Mouse (Mus musculus): ENCODE measurements around the gene Nup107. TPM values are rescaled to one million over a fixed set of nuclear protein-coding genes. Genes with fewer than 3 reads are reported as not detected.
A peak's percentile ranks its signal among the peaks of the same experiment; 100 is the strongest.

The Nup107 gene
- polyA plus RNA-seq, 1 experiment from 2014 or later = 33.4 TPM

DNA sequence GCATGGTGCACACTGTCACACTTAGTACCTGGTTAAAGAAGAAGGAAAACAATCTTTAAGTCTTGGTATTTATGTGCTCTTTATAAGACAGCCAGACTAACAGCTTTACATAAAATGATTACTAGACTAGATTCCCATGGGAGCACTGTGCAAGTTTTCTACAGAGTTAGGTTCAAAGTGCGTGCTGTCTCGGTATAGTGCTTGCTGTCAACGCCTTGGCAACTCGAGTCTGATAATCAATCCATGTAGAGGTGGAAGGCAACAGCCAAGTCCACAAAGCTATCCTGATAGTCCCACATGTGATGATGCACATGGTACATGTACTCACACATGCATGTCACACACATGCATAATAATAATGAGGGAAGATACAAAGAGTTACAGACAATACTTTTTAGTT lies 32.1 kb upstream of the Nup107 start:
- Histone ChIP-seq H3K9ac (no peak overlapping the region), H3K36me3 (replicated peaks) (peaks cover 39% of the 10 kb centered on the region), H3K27ac (replicated peaks) (no peak overlapping the region), H3K4me2 (no peak overlapping the region), H3K4me3 (replicated peaks) (no peak overlapping the region), H3K4me1 (replicated peaks) (peaks cover 30% of the 10 kb centered on the region), H3K27me3 (no peaks in the 10 kb centered on the region), H3K9me3 (replicated peaks) (no peaks in the 10 kb centered on the region)
- ATAC-seq (ENCODE audit: insufficient read depth) = no peak
- WGBS (ENCODE audit: insufficient replicate concordance) = 73% methylated on average over 4 of the region's 4 CpGs

DNA sequence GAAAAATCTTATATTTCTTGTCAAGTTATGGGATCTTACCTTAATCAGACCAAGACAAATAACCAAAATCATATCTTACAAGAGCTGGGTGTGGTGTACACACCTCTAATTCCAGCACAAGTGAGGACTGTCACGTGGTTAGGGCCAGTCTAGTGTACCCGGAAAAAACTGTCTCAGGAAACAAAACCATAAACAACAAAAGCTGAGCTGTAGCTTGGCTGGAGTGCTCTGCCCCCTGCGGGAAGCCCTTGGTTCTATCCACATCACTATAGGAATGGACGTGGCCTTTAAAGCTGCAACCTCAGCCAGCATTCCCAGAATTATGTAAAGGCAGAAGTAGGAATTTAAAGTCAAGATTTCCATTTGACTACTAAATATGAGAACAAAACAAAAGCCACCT lies 31.6 kb upstream of the Nup107 start:
- Histone ChIP-seq H3K4me3 (replicated peaks) (no peak overlapping the region), H3K27ac (replicated peaks) (no peak overlapping the region), H3K36me3 (replicated peaks) (peaks cover 44% of the 10 kb centered on the region), H3K9ac (no peak overlapping the region), H3K9me3 (replicated peaks) (no peaks in the 10 kb centered on the region), H3K4me1 (replicated peaks) (peaks cover 25% of the 10 kb centered on the region), H3K27me3 (no peaks in the 10 kb centered on the region), H3K4me2 (no peak overlapping the region)
- WGBS (ENCODE audit: insufficient replicate concordance) = 60% methylated on average over 4 of the region's 4 CpGs
- no peak for ATAC-seq (ENCODE audit: insufficient read depth)

DNA sequence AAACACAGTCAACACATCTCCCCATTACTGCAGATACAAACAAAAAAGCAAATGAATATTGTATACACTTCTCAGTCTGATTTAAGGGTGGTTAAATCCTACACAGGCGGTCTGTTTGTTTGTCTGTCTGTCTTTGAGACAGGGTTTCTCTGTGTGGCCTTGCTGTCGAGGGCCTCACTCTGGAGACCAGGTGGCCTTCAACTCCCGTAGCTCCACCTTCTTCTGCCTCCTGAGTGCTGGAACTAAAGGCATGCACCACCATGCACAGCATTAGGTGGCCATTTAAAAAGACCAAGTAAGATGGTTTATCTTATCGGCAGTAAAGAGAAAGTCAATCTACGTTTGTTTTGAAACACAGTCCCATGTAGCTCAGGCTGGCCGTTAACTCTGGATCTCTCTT lies 30.8 kb upstream of the Nup107 start:
- Histone ChIP-seq H3K36me3 (replicated peaks) (peaks cover 51% of the 10 kb centered on the region), H3K9me3 (replicated peaks) (no peaks in the 10 kb centered on the region), H3K4me2 (no peak overlapping the region), H3K27ac (replicated peaks) (no peak overlapping the region), H3K27me3 (no peaks in the 10 kb centered on the region), H3K4me1 (replicated peaks) (peaks cover 17% of the 10 kb centered on the region), H3K9ac (no peak overlapping the region), H3K4me3 (replicated peaks) (no peak overlapping the region)
- ATAC-seq (ENCODE audit: insufficient read depth) = no peak
- 70% methylated on average over 6 of the region's 6 CpGs for WGBS (ENCODE audit: insufficient replicate concordance)

DNA sequence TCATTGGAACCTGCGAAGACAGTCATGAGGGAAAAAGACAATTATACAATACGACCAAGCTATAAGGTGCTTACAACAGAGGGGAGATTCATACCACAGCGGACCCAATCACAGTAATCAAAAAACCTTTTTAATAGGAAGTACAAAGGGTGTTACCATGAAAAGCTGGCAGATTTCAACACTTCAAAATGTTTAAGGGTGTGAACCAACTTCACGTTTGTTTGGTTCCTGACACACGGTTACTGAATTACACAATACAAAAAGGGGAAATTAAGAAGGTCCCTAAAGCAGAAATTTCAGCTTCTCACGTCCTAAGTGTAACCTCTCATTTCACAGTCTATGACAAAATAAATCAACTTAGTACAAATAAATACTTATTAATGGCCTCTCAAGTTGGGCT lies 26.1 kb upstream of the Nup107 start:
- Histone ChIP-seq H3K36me3 (replicated peaks) (peaks cover 86% of the 10 kb centered on the region), H3K4me2 (no peak overlapping the region), H3K9ac (no peak overlapping the region), H3K27ac (replicated peaks) (no peak overlapping the region), H3K9me3 (replicated peaks) (no peaks in the 10 kb centered on the region), H3K4me1 (replicated peaks) (no peaks in the 10 kb centered on the region), H3K4me3 (replicated peaks) (no peak overlapping the region), H3K27me3 (no peaks in the 10 kb centered on the region)
- WGBS (ENCODE audit: insufficient replicate concordance) = 68% methylated on average over 6 of the region's 6 CpGs
- no peak for ATAC-seq (ENCODE audit: insufficient read depth)

DNA sequence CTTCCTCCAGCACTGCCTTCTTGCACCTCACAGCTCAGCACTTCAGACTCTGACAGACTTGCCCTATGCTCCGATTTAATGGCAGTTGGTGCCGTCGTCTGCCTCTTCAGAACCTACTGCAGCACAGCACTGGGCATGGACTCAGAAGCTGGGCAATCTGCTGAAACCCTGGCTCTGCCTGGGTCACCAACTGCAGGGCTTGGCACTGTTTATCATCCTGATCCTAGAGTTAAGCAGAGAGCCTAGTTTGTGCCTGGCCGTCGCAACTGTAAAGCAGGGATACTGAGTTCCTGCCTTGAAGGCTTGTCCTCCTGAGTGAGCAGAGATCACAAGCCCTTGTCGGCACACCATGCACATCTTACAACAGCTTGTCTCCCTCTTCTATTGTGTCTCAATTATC lies 24.2 kb upstream of the Nup107 start:
- Histone ChIP-seq H3K4me3 (replicated peaks) (no peak overlapping the region), H3K4me1 (replicated peaks) (no peaks in the 10 kb centered on the region), H3K4me2 (no peak overlapping the region), H3K27ac (replicated peaks) (no peak overlapping the region), H3K36me3 (replicated peaks) (peaks cover 82% of the 10 kb centered on the region), H3K27me3 (no peaks in the 10 kb centered on the region), H3K9me3 (replicated peaks) (no peaks in the 10 kb centered on the region), H3K9ac (no peak overlapping the region)
- no peak for ATAC-seq (ENCODE audit: insufficient read depth)
- 86% methylated on average over 6 of the region's 6 CpGs for WGBS (ENCODE audit: insufficient replicate concordance)

DNA sequence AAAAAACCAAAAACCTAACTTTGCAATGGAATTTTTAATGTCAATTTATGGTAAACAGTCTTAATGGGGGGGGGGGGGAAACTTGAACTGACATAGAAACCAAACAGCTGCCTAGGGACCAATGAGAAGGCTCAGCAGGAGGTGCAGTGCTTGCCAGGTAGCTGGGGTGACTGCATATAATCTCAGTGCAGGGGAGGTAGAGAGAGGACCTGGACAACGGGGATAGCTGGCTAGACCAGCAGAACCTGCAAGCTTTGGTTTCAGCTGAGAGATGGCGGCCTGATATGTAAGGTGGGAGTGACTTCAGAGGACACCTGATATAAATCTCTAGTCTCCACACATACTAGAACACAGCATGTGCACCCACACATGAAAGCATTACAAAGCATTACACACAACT lies 20.0 kb upstream of the Nup107 start:
- Histone ChIP-seq H3K36me3 (replicated peaks) (peaks cover 49% of the 10 kb centered on the region), H3K4me1 (replicated peaks) (0 out of 2 replicates have a peak, but pooled peaks cover 6% of the 10 kb centered on the region), H3K9me3 (replicated peaks) (no peaks in the 10 kb centered on the region), H3K9ac (no peak overlapping the region), H3K27me3 (no peaks in the 10 kb centered on the region), H3K4me2 (no peak overlapping the region), H3K27ac (replicated peaks) (no peak overlapping the region), H3K4me3 (replicated peaks) (no peak overlapping the region)
- 76% methylated on average over 2 of the region's 2 CpGs for WGBS (ENCODE audit: insufficient replicate concordance)
- no peak for ATAC-seq (ENCODE audit: insufficient read depth)

DNA sequence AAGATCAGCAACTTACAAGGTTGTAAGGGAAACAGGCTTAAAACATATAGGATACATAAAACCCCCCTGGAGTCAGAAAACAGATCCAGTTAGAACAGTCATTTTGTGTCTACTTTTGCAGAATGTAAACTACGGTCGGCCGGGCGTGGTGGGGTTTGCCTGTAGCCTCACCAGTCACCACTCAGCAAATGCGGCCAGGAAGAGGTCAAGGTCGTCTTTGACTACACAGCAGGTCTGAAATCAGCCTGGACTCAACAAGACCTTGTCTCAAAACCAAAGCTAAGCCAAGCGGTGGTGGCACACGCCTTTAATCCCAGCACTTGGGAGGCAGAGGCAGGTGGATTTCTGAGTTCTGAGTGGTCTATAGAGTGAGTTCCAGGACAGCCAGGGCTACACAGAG lies 19.1 kb upstream of the Nup107 start:
- Histone ChIP-seq H3K9ac (no peak overlapping the region), H3K4me1 (replicated peaks) (0 out of 2 replicates have a peak, but pooled peaks cover 6% of the 10 kb centered on the region), H3K27me3 (no peaks in the 10 kb centered on the region), H3K4me2 (no peak overlapping the region), H3K9me3 (replicated peaks) (no peaks in the 10 kb centered on the region), H3K27ac (replicated peaks) (no peak overlapping the region), H3K4me3 (replicated peaks) (no peak overlapping the region), H3K36me3 (replicated peaks) (peaks cover 39% of the 10 kb centered on the region)
- WGBS (ENCODE audit: insufficient replicate concordance) = 75% methylated on average over 8 of the region's 8 CpGs
- ATAC-seq (ENCODE audit: insufficient read depth) = no peak

DNA sequence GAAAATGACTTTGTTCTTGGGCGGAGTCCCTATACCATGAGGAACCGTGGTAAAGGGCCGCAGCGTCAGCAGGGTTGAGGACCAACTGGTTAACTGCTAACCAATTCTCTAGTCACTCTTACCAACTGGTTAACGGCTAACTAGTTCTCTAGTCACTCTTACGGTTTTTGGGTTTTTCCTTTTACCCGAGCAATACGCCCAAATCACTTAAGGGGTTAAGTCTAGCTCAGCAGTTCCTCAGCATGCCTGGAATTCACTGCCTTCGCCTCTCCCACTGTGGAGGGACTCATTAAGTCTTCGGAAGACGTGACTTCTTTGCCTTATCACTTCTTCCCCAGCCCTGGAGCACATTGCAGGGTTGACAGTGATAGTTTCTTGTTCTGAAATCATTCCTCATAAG lies 18.0 kb upstream of the Nup107 start:
- Histone ChIP-seq H3K36me3 (replicated peaks) (peaks cover 29% of the 10 kb centered on the region), H3K27ac (replicated peaks) (no peak overlapping the region), H3K4me1 (replicated peaks) (0 out of 2 replicates have a peak, but pooled peaks cover 6% of the 10 kb centered on the region), H3K4me3 (replicated peaks) (no peak overlapping the region), H3K4me2 (no peak overlapping the region), H3K9me3 (replicated peaks) (no peaks in the 10 kb centered on the region), H3K9ac (no peak overlapping the region), H3K27me3 (no peaks in the 10 kb centered on the region)
- 64% methylated on average over 11 of the region's 11 CpGs for WGBS (ENCODE audit: insufficient replicate concordance)
- no peak for ATAC-seq (ENCODE audit: insufficient read depth)

DNA sequence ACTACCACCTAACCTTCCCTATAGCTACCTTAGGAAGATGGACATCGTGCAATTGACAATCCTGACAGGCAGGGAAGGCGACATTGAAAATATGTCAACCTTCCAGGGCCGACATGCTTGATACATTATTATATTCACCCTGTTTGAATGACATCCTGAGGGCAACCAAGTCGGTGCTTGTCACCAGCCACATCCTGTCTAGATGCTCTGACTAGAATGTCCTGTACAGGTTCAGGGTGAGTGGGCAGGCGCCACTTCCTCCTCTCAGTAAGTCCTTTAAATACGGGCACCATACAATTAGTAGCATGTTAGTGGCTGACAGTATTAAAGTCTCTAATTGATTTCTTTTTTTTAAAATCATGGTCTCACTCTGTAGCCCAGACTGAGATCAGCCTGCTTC lies 15.6 kb upstream of the Nup107 start:
- H3K9ac ChIP-seq = no peak overlapping the region
- H3K36me3 ChIP-seq (replicated peaks) = peaks cover 13% of the 10 kb centered on the region
- no peak overlapping the region for H3K4me3 ChIP-seq (replicated peaks)
- H3K9me3 ChIP-seq (replicated peaks) = no peaks in the 10 kb centered on the region
- H3K4me1 ChIP-seq (replicated peaks) = peaks cover 14% of the 10 kb centered on the region; the same call in 1 of the 2 replicates
- whole genome bisulfite sequencing (ENCODE audit: insufficient replicate concordance) = 34% methylated on average over 6 of the region's 6 CpGs
- ATAC-seq (ENCODE audit: insufficient read depth) = no peak
- H3K4me2 ChIP-seq = no peak overlapping the region
- H3K27ac ChIP-seq (replicated peaks) = no peak overlapping the region
- no peaks in the 10 kb centered on the region for H3K27me3 ChIP-seq

DNA sequence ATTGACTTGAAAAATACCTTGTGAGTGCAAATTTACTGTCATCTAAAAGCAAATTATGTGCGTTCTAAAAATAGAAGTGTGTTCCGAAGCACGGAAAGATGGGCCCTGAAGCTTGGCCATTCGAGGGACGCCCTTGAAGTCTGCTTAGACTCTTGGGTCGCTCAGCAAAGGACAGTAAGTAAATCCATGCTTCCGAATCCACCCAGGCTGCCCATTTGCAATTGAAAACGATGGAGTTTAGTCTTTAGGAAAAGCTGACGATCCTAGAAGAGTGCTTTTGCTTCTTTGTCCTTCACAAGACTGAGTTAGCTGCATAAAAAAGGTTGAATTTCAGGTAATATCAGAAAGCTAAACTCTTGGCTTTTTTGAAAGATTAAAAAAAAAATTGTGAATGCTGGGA lies 13.4 kb upstream of the Nup107 start:
- no peaks in the 10 kb centered on the region for H3K27me3 ChIP-seq
- H3K36me3 ChIP-seq (replicated peaks) = no peaks in the 10 kb centered on the region
- 69% methylated on average over 9 of the region's 9 CpGs for WGBS (ENCODE audit: insufficient replicate concordance)
- H3K9me3 ChIP-seq (replicated peaks) = no peaks in the 10 kb centered on the region
- H3K4me1 ChIP-seq (replicated peaks) = peaks cover 11% of the 10 kb centered on the region; the same call in 1 of the 2 replicates
- H3K4me3 ChIP-seq (replicated peaks) = no peak overlapping the region
- ATAC-seq (ENCODE audit: insufficient read depth) = no peak
- no peak overlapping the region for H3K4me2 ChIP-seq
- H3K27ac ChIP-seq (replicated peaks) = no peak overlapping the region
- no peak overlapping the region for H3K9ac ChIP-seq

DNA sequence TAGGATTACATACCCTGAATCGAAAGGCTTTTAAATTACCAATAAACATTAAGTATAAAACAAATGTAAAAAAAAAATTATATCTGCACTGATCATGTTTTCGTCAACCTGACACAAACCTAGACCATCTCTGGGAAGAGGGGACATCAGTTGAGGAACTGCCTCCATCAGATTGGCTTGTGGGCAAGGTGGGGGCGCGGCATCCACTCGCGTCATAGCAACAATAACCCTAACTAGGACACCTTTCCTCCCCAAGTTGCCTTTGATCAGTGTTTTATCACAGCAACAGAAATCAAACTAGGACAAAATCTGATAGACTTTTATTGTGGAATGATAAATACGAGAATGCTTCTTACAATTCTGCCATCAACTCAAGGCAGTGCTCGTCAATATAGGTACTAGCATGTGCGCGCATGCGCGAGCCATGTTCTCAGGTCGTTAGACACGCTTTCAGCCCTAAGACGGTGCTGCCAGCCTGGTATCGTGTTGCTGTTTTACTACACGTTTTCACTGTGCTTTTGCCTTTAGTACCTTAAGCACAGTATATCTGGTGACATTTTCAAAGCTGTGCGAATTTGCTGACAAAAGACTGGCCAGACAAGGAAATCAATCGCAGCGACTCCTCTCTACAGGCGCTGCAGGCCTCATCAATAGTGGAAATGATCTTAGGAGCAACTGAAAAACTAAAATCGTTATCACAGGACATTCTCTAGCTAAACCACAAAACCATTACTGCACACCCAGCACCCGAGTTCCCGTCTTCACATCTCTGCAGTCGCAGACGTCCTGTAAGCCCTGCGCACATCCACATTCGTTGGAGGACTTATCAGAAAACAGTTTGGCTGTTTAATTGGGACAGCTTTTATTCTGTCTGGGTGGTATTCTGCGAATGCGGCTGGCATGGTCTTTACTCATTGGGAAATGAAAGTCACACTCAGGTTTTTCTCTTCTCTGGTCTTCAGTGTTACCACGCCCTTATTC lies 11.7 kb upstream of the Nup107 start:
- no peak overlapping the region for H3K9ac ChIP-seq
- H3K36me3 ChIP-seq (replicated peaks) = no peaks in the 10 kb centered on the region
- H3K27ac ChIP-seq (replicated peaks) = no peak overlapping the region
- H3K27me3 ChIP-seq = no peaks in the 10 kb centered on the region
- peak overlapping the region; percentile 18; the same call in 1 of the 2 replicates for H3K4me2 ChIP-seq
- peaks cover 9% of the 10 kb centered on the region; the same call in 1 of the 2 replicates for H3K4me1 ChIP-seq (replicated peaks)
- no peak for ATAC-seq (ENCODE audit: insufficient read depth)
- no peak overlapping the region for H3K4me3 ChIP-seq (replicated peaks)
- 45% methylated on average over 31 of the region's 31 CpGs for WGBS (ENCODE audit: insufficient replicate concordance)
- H3K9me3 ChIP-seq (replicated peaks) = no peaks in the 10 kb centered on the region
